Mouse (Mus musculus): ENCODE data around the gene Kcnip2. TPM values are rescaled to one million over a fixed set of nuclear protein-coding genes. Genes with fewer than 3 reads are reported as not detected.
A peak's percentile ranks its signal among the peaks of the same experiment; 100 is the strongest.

Gene Kcnip2
- polyA plus RNA-seq, 1 experiment from 2014 or later: 1.6 TPM

- Histone ChIP-seq H3K4me3 (replicated peaks) (no peak overlapping the region), H3K4me2 (replicated peaks) (no peak overlapping the region), H3K27me3 (replicated peaks) (no peaks in the 10 kb centered on the region), H3K4me1 (replicated peaks) (peaks cover 8% of the 10 kb centered on the region; the same call in 1 of the 2 replicates), H3K9ac (no peak overlapping the region), H3K27ac (no peak overlapping the region), H3K9me3 (no peaks in the 10 kb centered on the region), H3K36me3 (no peaks in the 10 kb centered on the region)
- no peak for ATAC-seq
- WGBS: 69% methylated on average over 3 of the region's 3 CpGs
Measured at GRCm38 (mm10) chr19:45787450-45787849, 28.4 kb downstream of the Kcnip2 start.

- 43% methylated on average over 3 of the region's 3 CpGs for WGBS
Measured at GRCm38 (mm10) chr19:45785470-45785869, 30.4 kb downstream of the Kcnip2 start.

GRCm38 (mm10) chr19:45783933-45784576 is 31.8 kb downstream of the Kcnip2 start:
- no peak; the same call in 1 of the 2 replicates for ATAC-seq
- Histone ChIP-seq H3K36me3 (peaks cover 6% of the 10 kb centered on the region; the same call in 1 of the 2 replicates), H3K4me2 (replicated peaks) (peak overlapping the region; percentile 69), H3K4me1 (replicated peaks) (peaks cover 20% of the 10 kb centered on the region), H3K9ac (peak overlapping the region; percentile 50), H3K27me3 (replicated peaks) (no peaks in the 10 kb centered on the region), H3K4me3 (replicated peaks) (peak overlapping the region; percentile 100), H3K9me3 (no peaks in the 10 kb centered on the region), H3K27ac (peak overlapping the region; percentile 96; the same call in 1 of the 2 replicates)
- 29% methylated on average over 17 of the region's 17 CpGs for whole genome bisulfite sequencing

More at GRCm38 (mm10) chr19:45785470-45785869, 30.4 kb downstream of the Kcnip2 start:
- no peak overlapping the region for H3K9ac ChIP-seq
- ATAC-seq: no peak
- no peaks in the 10 kb centered on the region for H3K9me3 ChIP-seq
- no peak overlapping the region for H3K4me2 ChIP-seq (replicated peaks)
- peaks cover 16% of the 10 kb centered on the region for H3K4me1 ChIP-seq (replicated peaks)
- H3K4me3 ChIP-seq (replicated peaks): no peak overlapping the region
- H3K36me3 ChIP-seq: no peaks in the 10 kb centered on the region
- no peak overlapping the region for H3K27ac ChIP-seq
- H3K27me3 ChIP-seq (replicated peaks): no peaks in the 10 kb centered on the region

GRCm38 (mm10) chr19:45783181-45783932 is 32.5 kb downstream of the Kcnip2 start, which contains the start of gene Mgea5:
TSS of gene Mgea5 (minus strand) at chr19:45783837.
- Histone ChIP-seq H3K9ac (peak within 1 kb of the TSS; percentile 98), H3K27ac (peak within 1 kb of the TSS; percentile 96), H3K4me3 (replicated peaks) (peak within 1 kb of the TSS; percentile 100), H3K9me3 (no peaks in the 10 kb centered on the region), H3K4me2 (replicated peaks) (peak within 1 kb of the TSS; percentile 71), H3K4me1 (replicated peaks) (peaks cover 20% of the 10 kb centered on the region), H3K36me3 (peaks cover 7% of the 10 kb centered on the region), H3K27me3 (replicated peaks) (no peaks in the 10 kb centered on the region)
- 0% methylated on average over 57 of the region's 71 CpGs for WGBS
- peak; percentile 98 for ATAC-seq

- WGBS: under 1% methylated on average over 36 of the region's 36 CpGs
- Histone ChIP-seq H3K4me3 (replicated peaks) (peak overlapping the region; percentile 100), H3K4me1 (replicated peaks) (peaks cover 20% of the 10 kb centered on the region), H3K9me3 (no peaks in the 10 kb centered on the region), H3K4me2 (replicated peaks) (peak overlapping the region; percentile 71), H3K9ac (peak overlapping the region; percentile 98), H3K27me3 (replicated peaks) (no peaks in the 10 kb centered on the region), H3K36me3 (peaks cover 12% of the 10 kb centered on the region), H3K27ac (peak overlapping the region; percentile 96)
- ATAC-seq: peak; percentile 52
Measured at GRCm38 (mm10) chr19:45782315-45783001, 33.4 kb downstream of the Kcnip2 start.

- Histone ChIP-seq H3K36me3 (peaks cover 17% of the 10 kb centered on the region), H3K9me3 (no peaks in the 10 kb centered on the region), H3K27ac (no peak overlapping the region), H3K4me3 (replicated peaks) (no peak overlapping the region), H3K4me2 (replicated peaks) (peak overlapping the region; percentile 71), H3K4me1 (replicated peaks) (peaks cover 20% of the 10 kb centered on the region), H3K27me3 (replicated peaks) (no peaks in the 10 kb centered on the region), H3K9ac (no peak overlapping the region)
- no peak for ATAC-seq
- WGBS: 59% methylated on average over 8 of the region's 8 CpGs
Measured at GRCm38 (mm10) chr19:45781676-45782075, 34.2 kb downstream of the Kcnip2 start.

- no peaks in the 10 kb centered on the region for H3K9me3 ChIP-seq
- no peak overlapping the region for H3K9ac ChIP-seq
- no peak overlapping the region for H3K27ac ChIP-seq
- H3K27me3 ChIP-seq (replicated peaks): no peaks in the 10 kb centered on the region
- whole genome bisulfite sequencing: 82% methylated on average over 13 of the region's 13 CpGs
- no peak for ATAC-seq
- peaks cover 21% of the 10 kb centered on the region for H3K36me3 ChIP-seq
- peaks cover 20% of the 10 kb centered on the region for H3K4me1 ChIP-seq (replicated peaks)
- no peak overlapping the region for H3K4me3 ChIP-seq (replicated peaks)
- H3K4me2 ChIP-seq (replicated peaks): peak overlapping the region; percentile 71
Measured at GRCm38 (mm10) chr19:45780350-45780915, 35.4 kb downstream of the Kcnip2 start.

- Histone ChIP-seq H3K9me3 (no peaks in the 10 kb centered on the region), H3K36me3 (peaks cover 49% of the 10 kb centered on the region), H3K4me1 (replicated peaks) (0 out of 2 replicates have a peak, but pooled peaks cover 7% of the 10 kb centered on the region), H3K27ac (no peak overlapping the region), H3K27me3 (replicated peaks) (no peaks in the 10 kb centered on the region), H3K9ac (no peak overlapping the region), H3K4me3 (replicated peaks) (no peak overlapping the region), H3K4me2 (replicated peaks) (no peak overlapping the region)
- ATAC-seq: no peak
- 91% methylated on average over 2 of the region's 2 CpGs for WGBS
Measured at GRCm38 (mm10) chr19:45775486-45775885, 40.4 kb downstream of the Kcnip2 start.

GRCm38 (mm10) chr19:45771501-45771900 is 44.4 kb downstream of the Kcnip2 start:
- Histone ChIP-seq H3K36me3 (peaks cover 53% of the 10 kb centered on the region), H3K27ac (no peak overlapping the region), H3K9ac (no peak overlapping the region), H3K4me3 (replicated peaks) (no peak overlapping the region), H3K4me1 (replicated peaks) (no peaks in the 10 kb centered on the region), H3K27me3 (replicated peaks) (no peaks in the 10 kb centered on the region), H3K4me2 (replicated peaks) (no peak overlapping the region), H3K9me3 (no peaks in the 10 kb centered on the region)
- no peak for ATAC-seq
- WGBS: 92% methylated on average over 5 of the region's 5 CpGs

- Histone ChIP-seq H3K4me3 (replicated peaks) (no peak overlapping the region), H3K4me1 (replicated peaks) (no peaks in the 10 kb centered on the region), H3K27me3 (replicated peaks) (no peaks in the 10 kb centered on the region), H3K9ac (no peak overlapping the region), H3K9me3 (no peaks in the 10 kb centered on the region), H3K36me3 (peaks cover 38% of the 10 kb centered on the region), H3K27ac (no peak overlapping the region), H3K4me2 (replicated peaks) (no peak overlapping the region)
- WGBS: 75% methylated on average over 3 of the region's 3 CpGs
- ATAC-seq: 0 out of 2 replicates have a peak, but pooled peaks have one; percentile 34
Measured at GRCm38 (mm10) chr19:45760810-45761209, 55.1 kb downstream of the Kcnip2 start.

- no peak overlapping the region for H3K9ac ChIP-seq
- no peak overlapping the region for H3K4me3 ChIP-seq (replicated peaks)
- no peaks in the 10 kb centered on the region for H3K9me3 ChIP-seq
- no peak overlapping the region for H3K4me2 ChIP-seq (replicated peaks)
- H3K36me3 ChIP-seq: peaks cover 43% of the 10 kb centered on the region
- no peak for ATAC-seq
- H3K27me3 ChIP-seq (replicated peaks): no peaks in the 10 kb centered on the region
- no peaks in the 10 kb centered on the region for H3K4me1 ChIP-seq (replicated peaks)
- no peak overlapping the region for H3K27ac ChIP-seq
- 89% methylated on average over 5 of the region's 5 CpGs for WGBS
Measured at GRCm38 (mm10) chr19:45758671-45759070, 57.2 kb downstream of the Kcnip2 start.

GRCm38 (mm10) chr19:45753551-45753950 is 62.3 kb downstream of the Kcnip2 start:
- Histone ChIP-seq H3K4me2 (replicated peaks) (no peak overlapping the region), H3K27me3 (replicated peaks) (no peaks in the 10 kb centered on the region), H3K27ac (no peak overlapping the region), H3K36me3 (peaks cover 37% of the 10 kb centered on the region), H3K4me3 (replicated peaks) (no peak overlapping the region), H3K4me1 (replicated peaks) (peaks cover 1% of the 10 kb centered on the region; the same call in 1 of the 2 replicates), H3K9me3 (no peaks in the 10 kb centered on the region), H3K9ac (no peak overlapping the region)
- no peak for ATAC-seq
- 83% methylated on average over 3 of the region's 3 CpGs for WGBS
